Mouse (Mus musculus) hindbrain, embryonic 10.5 days (tissue): ENCODE results near the gene Chac2. TPM values are rescaled to one million over a fixed set of nuclear protein-coding genes. Genes with fewer than 3 reads are reported as not detected.
A peak's percentile ranks its signal among the peaks of the same experiment; 100 is the strongest.

ENCODE experiments used
- DNase-seq: peaks from one replicate; pipeline ENCODE4 v3.0.0-alpha.2; 2017; ENCODE audit warnings: low spot score
- H3K27ac ChIP-seq: fragments of 300-500 bp; sonication (generic); 2 replicates; pipeline ENCODE4 v1.5.1; 2016; ENCODE audit warnings: mild to moderate bottlenecking, moderate library complexity
- H3K27me3 ChIP-seq: fragments of 300-500 bp; sonication (generic); 2 replicates; pipeline ENCODE4 v1.6.1; 2016; ENCODE audit warnings: mild to moderate bottlenecking; ENCODE audit not compliant: poor library complexity, insufficient read depth, severe bottlenecking
- H3K36me3 ChIP-seq: fragments of 300-500 bp; sonication (generic); 2 replicates; pipeline ENCODE4 v1.6.1; 2016; ENCODE audit warnings: mild to moderate bottlenecking, moderate library complexity
- H3K4me1 ChIP-seq: fragments of 300-500 bp; sonication (generic); replicated peaks from 2 replicates; pipeline ENCODE4 v1.6.1; 2016; ENCODE audit warnings: mild to moderate bottlenecking
- H3K4me3 ChIP-seq: fragments of 300-500 bp; sonication (generic); 2 replicates; pipeline ENCODE4 v1.5.1; 2016; ENCODE audit warnings: mild to moderate bottlenecking, moderate library complexity
- H3K9me3 ChIP-seq: fragments of 300-500 bp; sonication (generic); 2 replicates; pipeline ENCODE4 v1.6.1; 2016; ENCODE audit warnings: mild to moderate bottlenecking, moderate library complexity
- WGBS: fragments of 180-500 bp; shearing (Covaris S2); methylation state at CpG from one replicate; pipeline ENCODE4 v1.1.7; 2016; 5-methylcytosine and 5-hydroxymethylcytosine counted together
- polyA plus RNA-seq: library from polyadenylated mRNA; unstranded; fragments of >200 nt; fragmentation: Nextera tagmentation; extraction: Ambion mirVana; gene quantifications from 2 replicates; pipeline ENCODE4 v1.2.1, GENCODE M21; 2016

Gene Chac2
- polyA plus RNA-seq, 1 experiment from 2014 or later = 11.0 TPM

DNA sequence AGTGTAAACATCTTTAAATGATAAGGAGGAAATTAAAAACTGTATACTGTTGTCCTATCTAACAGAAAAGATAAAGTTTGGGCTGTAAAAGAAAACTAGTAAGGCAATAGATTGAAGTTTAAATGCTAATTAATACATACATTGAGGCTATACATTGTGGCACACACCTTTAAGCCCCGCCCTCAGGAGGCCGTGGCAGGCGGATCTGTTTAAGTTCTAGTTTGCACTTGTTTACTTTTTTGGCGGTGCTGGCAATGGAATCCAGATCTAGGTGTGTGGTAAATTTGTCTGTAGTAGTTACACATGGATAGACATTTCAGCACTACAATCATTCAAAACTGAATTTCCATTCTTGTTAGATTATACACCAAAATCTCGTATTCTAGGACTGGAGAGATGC, 33.3 kb downstream of the Chac2 start:
- 78% methylated on average over 5 of the region's 5 CpGs for WGBS
- Histone ChIP-seq H3K36me3 (peaks cover 63% of the 10 kb centered on the region), H3K27ac (no peak overlapping the region), H3K27me3 (no peaks in the 10 kb centered on the region), H3K4me1 (peaks cover 18% of the 10 kb centered on the region), H3K4me3 (peak overlapping the region; percentile 83), H3K9me3 (peaks cover 16% of the 10 kb centered on the region)
- no peak for DNase-seq

DNA sequence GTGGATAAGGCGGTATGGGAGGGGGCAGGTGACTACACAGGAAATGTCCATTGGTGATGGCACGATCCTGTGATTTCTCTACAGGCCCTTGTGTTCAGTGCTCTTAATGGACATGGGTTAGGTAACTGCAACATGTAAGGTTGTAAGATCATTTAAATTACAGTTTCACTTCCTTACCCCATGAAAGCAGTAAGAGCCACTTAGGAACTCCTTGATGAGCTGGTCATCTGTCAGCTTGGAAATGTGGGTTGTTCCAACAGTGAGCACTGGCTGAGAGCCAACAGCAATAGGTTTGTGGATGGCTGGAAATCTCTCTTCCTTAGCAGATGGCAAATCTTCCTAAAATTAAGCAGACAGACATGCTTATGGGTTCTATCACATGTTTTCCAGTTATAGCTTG, 42.6 kb downstream of the Chac2 start:
- H3K27me3 ChIP-seq = no peaks in the 10 kb centered on the region
- H3K9me3 ChIP-seq = no peaks in the 10 kb centered on the region
- no peak overlapping the region for H3K27ac ChIP-seq
- no peaks in the 10 kb centered on the region for H3K4me1 ChIP-seq
- no peak for DNase-seq
- no peak overlapping the region for H3K4me3 ChIP-seq
- peaks cover 94% of the 10 kb centered on the region for H3K36me3 ChIP-seq
- 96% methylated on average over 2 of the region's 2 CpGs for WGBS

DNA sequence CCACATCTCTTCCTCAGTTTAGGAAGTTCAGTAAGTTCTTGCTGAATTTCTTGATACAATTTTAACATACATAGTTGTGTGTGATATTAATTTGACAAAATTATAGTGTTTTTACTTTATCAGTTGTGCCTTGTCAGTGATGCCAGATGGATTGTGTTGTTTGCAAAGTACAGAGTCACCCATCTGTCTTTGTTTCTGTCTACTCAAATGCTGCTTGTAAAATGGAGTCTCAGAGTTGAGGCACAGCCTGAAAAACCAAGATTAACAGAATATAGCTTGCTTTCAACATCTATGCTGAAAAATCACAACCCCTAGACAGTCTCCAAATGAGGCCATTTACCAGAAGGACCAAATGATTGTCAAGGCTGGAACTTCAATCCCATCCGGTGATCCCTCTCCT, 57.7 kb downstream of the Chac2 start:
- H3K4me1 ChIP-seq = no peaks in the 10 kb centered on the region
- WGBS = 92% methylated on average over 1 of the region's 1 CpGs
- H3K27me3 ChIP-seq = no peaks in the 10 kb centered on the region
- no peak overlapping the region for H3K27ac ChIP-seq
- no peaks in the 10 kb centered on the region for H3K9me3 ChIP-seq
- no peak overlapping the region for H3K4me3 ChIP-seq
- DNase-seq = no peak
- H3K36me3 ChIP-seq = peaks cover 79% of the 10 kb centered on the region

DNA sequence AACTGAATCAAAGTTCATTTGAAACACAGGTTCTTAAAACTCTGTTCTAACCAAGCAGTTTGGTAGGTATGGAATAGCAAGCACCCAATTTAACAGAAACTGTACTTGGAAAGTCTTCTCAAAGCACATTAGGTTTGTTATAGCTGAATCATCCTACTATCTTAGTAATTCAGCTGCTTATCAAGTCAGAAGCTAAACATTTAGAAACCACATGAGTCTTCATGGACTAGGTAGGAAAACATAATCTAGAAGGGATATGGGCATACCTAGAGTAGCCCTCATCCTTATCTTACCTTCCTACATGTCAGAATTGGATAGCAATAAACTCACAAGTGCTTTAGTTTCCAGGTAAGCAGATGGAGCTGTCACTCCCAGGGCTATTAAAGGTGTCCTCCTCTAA, 58.1 kb downstream of the Chac2 start:
- H3K4me3 ChIP-seq = no peak overlapping the region
- no peaks in the 10 kb centered on the region for H3K4me1 ChIP-seq
- no peaks in the 10 kb centered on the region for H3K9me3 ChIP-seq
- peaks cover 80% of the 10 kb centered on the region for H3K36me3 ChIP-seq
- no peaks in the 10 kb centered on the region for H3K27me3 ChIP-seq
- H3K27ac ChIP-seq = no peak overlapping the region
- DNase-seq = no peak

Other genes starting within 250 kb of the Chac2 start
- 22.5 and 25.8 TPM in 2 replicates for gene Psme4, start 214.6 kb downstream of the Chac2 start, polyA plus RNA-seq
- gene Gpr75, start 101.0 kb downstream of the Chac2 start, polyA plus RNA-seq = 0.75 and 0.76 TPM in 2 replicates
- gene Asb3, start 100.9 kb downstream of the Chac2 start, polyA plus RNA-seq = 24.3 and 29.3 TPM in 2 replicates
- gene Erlec1, start 32.0 kb downstream of the Chac2 start, polyA plus RNA-seq = 7.5 and 8.2 TPM in 2 replicates
- gene Gm17332, start 196.1 kb upstream of the Chac2 start, polyA plus RNA-seq = not detected in 2 replicates